Mouse (Mus musculus): ENCODE results near the gene Fbxo3. TPM values are rescaled to one million over a fixed set of nuclear protein-coding genes. Genes with fewer than 3 reads are reported as not detected.
"Not testable (repeated sequence)": the region's sequence is repeated elsewhere in the genome, so short reads cannot be mapped to it uniquely, and the experiment has no call there.

The Fbxo3 gene
- polyA plus RNA-seq, 1 experiment from 2014 or later, result 64.3 TPM

DNA sequence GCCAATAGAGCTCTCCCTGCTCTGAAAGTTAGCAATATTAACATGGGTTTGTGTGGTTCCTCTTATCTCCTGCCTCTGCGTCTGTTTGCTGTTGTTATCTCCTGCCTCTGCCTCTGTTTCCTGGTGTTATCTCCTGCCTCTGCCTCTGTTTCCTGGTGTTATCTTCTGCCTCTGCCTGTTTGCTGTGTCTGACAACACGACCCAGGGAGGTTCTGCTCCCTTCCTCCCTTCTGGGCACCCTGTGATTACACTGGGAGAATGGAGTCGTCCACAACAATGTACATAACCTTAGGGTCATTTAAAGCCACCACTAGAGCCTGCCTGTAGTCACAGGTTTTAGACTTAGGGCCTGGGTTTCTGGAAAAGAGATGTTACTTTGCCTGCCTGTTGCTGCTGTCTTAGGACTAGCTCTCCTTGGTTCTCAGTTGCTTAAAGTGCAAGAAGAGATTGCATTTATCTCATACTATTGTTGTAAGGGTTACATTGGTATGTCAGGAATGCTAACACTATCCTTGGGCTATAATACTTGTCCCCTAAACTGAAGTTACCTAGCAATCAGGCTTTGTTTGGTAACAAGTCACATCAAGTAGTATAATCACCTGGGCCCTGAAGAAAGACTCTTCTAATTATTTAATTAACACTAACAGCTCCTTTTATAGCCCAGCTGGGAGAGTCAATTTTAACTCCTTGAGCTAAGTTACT, 71.2 kb downstream of the Fbxo3 start:
- 0 out of 2 replicates have a peak, but pooled peaks cover 3% of the 10 kb centered on the region for H3K4me1 ChIP-seq (replicated peaks; ENCODE audit: control insufficient read depth, insufficient read depth, low read length)
- H3K4me3 ChIP-seq (replicated peaks; ENCODE audit: low read length), result no peak overlapping the region
- H3K9ac ChIP-seq (replicated peaks; ENCODE audit: low read depth, low read length), result no peak overlapping the region
- H3K9me3 ChIP-seq (ENCODE audit: control insufficient read depth, low read length), result no peaks in the 10 kb centered on the region
- WGBS, result 52% methylated on average over 3 of the region's 3 CpGs
- H3K4me2 ChIP-seq (ENCODE audit: low read length), result no peak overlapping the region
- H3K27me3 ChIP-seq (replicated peaks; ENCODE audit: control insufficient read depth, insufficient read depth, low read length), result no peaks in the 10 kb centered on the region
- ATAC-seq, result no peak
- no peak overlapping the region for H3K27ac ChIP-seq (ENCODE audit: low read length)
- H3K36me3 ChIP-seq (ENCODE audit: control insufficient read depth, insufficient read depth), result no peaks in the 10 kb centered on the region

DNA sequence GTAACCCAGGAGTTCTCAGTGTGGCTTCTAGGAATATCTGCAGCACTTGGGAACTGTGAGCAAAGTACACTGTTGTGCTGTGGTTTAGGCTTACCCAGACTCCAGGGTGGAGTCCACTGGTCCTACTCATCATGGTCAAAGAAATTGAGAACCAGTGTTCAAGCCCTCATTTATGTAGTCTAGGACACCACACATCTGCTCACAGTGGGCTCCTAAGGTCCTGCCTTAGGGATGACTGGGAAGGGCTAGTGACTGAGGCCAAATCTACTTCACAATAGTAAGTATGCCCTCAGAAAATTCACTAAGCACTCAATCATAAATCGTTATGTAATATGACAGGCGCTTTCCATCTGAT, 71.7 kb downstream of the Fbxo3 start:
- Histone ChIP-seq H3K4me2 (ENCODE audit: low read length) (no peak overlapping the region), H3K27ac (ENCODE audit: low read length) (no peak overlapping the region), H3K36me3 (ENCODE audit: control insufficient read depth, insufficient read depth) (no peaks in the 10 kb centered on the region), H3K4me3 (replicated peaks; ENCODE audit: low read length) (no peak overlapping the region), H3K9me3 (ENCODE audit: control insufficient read depth, low read length) (no peaks in the 10 kb centered on the region), H3K4me1 (replicated peaks; ENCODE audit: control insufficient read depth, insufficient read depth, low read length) (0 out of 2 replicates have a peak, but pooled peaks cover 3% of the 10 kb centered on the region), H3K27me3 (replicated peaks; ENCODE audit: control insufficient read depth, insufficient read depth, low read length) (no peaks in the 10 kb centered on the region), H3K9ac (replicated peaks; ENCODE audit: low read depth, low read length) (no peak overlapping the region)
- ATAC-seq, result no peak
- WGBS, result 97% methylated on average over 2 of the region's 2 CpGs

DNA sequence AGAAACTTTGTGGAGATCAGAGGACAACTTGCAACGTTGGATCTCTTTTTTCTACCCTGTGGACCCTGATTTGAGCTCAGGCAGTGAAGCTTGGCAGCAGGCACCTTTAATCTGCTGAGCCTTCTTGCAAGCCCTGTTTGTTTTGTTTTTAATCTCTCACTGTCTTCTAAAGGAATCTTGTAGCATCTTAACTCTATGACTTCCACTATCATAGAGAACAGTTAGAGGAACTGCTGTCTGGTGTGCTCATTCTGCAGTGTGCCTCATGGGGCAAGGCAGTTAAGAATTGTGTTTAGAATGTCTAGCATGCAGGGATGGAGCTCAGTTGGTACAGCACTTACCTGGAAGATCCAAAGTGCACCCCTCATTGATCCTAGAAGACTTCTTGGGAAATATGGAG, 72.4 kb downstream of the Fbxo3 start:
- 34% methylated on average over 1 of the region's 1 CpGs for WGBS
- ATAC-seq, result no peak
- Histone ChIP-seq H3K27ac (ENCODE audit: low read length) (no peak overlapping the region), H3K36me3 (ENCODE audit: control insufficient read depth, insufficient read depth) (no peaks in the 10 kb centered on the region), H3K4me1 (replicated peaks; ENCODE audit: control insufficient read depth, insufficient read depth, low read length) (0 out of 2 replicates have a peak, but pooled peaks cover 3% of the 10 kb centered on the region), H3K9ac (replicated peaks; ENCODE audit: low read depth, low read length) (no peak overlapping the region), H3K4me3 (replicated peaks; ENCODE audit: low read length) (no peak overlapping the region), H3K27me3 (replicated peaks; ENCODE audit: control insufficient read depth, insufficient read depth, low read length) (no peaks in the 10 kb centered on the region), H3K4me2 (ENCODE audit: low read length) (no peak overlapping the region), H3K9me3 (ENCODE audit: control insufficient read depth, low read length) (no peaks in the 10 kb centered on the region)

DNA sequence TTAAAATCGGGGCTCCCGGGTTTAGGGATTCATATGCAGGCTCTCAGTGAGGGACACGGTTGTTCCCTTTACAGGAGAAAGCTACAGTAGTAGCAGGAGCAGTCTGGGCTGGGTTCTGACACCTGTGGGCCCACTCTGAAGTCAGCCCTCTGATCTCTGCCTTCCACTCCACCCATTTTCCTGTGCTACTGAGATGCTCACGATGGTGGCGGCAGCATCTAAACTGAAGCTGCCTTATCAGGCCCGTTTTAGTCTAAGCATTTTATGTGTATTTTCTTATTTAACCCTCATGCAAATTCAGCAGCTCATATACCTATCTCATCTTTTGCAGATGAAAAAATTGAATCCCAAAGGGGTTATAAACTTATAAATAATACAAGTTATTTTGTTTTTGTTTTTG, 77.3 kb downstream of the Fbxo3 start:
- H3K27me3 ChIP-seq (replicated peaks; ENCODE audit: control insufficient read depth, insufficient read depth, low read length), result no peaks in the 10 kb centered on the region
- no peak overlapping the region for H3K4me2 ChIP-seq (ENCODE audit: low read length)
- no peak overlapping the region for H3K9ac ChIP-seq (replicated peaks; ENCODE audit: low read depth, low read length)
- H3K9me3 ChIP-seq (ENCODE audit: control insufficient read depth, low read length), result no peaks in the 10 kb centered on the region
- no peak for ATAC-seq
- H3K4me3 ChIP-seq (replicated peaks; ENCODE audit: low read length), result no peak overlapping the region
- WGBS, result 94% methylated on average over 6 of the region's 6 CpGs
- H3K36me3 ChIP-seq (ENCODE audit: control insufficient read depth, insufficient read depth), result no peaks in the 10 kb centered on the region
- H3K4me1 ChIP-seq (replicated peaks; ENCODE audit: control insufficient read depth, insufficient read depth, low read length), result no peaks in the 10 kb centered on the region
- H3K27ac ChIP-seq (ENCODE audit: low read length), result no peak overlapping the region

DNA sequence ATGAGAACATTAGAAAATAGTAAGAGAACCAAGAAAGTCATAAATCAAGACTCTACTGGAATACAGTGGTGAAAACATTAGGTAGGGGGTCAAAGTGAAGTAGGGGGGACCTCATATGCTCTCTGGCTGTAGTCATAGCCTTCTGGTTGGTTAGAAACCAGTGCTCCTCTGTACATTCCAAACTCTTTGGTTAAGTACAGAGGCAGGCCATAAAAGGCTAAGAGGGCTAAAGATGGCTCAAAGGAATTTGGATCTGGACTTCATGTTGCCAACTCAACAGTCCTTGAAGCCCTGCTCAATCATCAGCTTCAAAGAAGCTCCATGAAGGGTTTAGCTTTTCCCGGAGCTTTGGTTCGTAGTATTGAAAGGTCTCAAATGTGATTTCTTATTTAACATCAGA, 81.5 kb downstream of the Fbxo3 start:
- not testable (repeated sequence) for H3K4me2 ChIP-seq (ENCODE audit: low read length); H3K4me3 ChIP-seq (replicated peaks; ENCODE audit: low read length); ATAC-seq; H3K4me1 ChIP-seq (replicated peaks; ENCODE audit: control insufficient read depth, insufficient read depth, low read length); H3K36me3 ChIP-seq (ENCODE audit: control insufficient read depth, insufficient read depth); H3K27ac ChIP-seq (ENCODE audit: low read length); H3K9ac ChIP-seq (replicated peaks; ENCODE audit: low read depth, low read length); H3K27me3 ChIP-seq (replicated peaks; ENCODE audit: control insufficient read depth, insufficient read depth, low read length); H3K9me3 ChIP-seq (ENCODE audit: control insufficient read depth, low read length)
- 89% methylated on average over 2 of the region's 2 CpGs for WGBS

DNA sequence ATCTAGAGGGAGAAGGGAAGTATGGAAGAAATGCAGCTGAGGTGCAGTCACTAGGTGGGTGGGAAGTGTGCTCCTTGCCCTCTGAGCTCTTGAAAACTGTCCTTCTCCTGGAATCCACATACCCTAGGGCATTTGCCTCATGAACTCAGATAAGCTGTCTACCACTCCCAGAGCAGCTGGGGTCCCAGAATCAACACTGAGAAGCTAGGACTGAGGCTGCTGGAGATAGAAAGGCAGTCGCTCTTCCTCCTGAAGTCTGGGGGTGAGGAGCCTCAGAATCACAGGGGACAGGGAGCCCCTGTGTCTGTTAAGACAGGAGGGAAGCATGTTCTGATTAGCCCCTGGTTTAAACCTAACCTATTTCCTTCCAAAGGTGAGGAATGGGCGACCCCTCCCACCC, 82.0 kb downstream of the Fbxo3 start:
- Histone ChIP-seq H3K4me2 (ENCODE audit: low read length) (no peak overlapping the region), H3K4me1 (replicated peaks; ENCODE audit: control insufficient read depth, insufficient read depth, low read length) (no peaks in the 10 kb centered on the region), H3K9me3 (ENCODE audit: control insufficient read depth, low read length) (no peaks in the 10 kb centered on the region), H3K4me3 (replicated peaks; ENCODE audit: low read length) (no peak overlapping the region), H3K36me3 (ENCODE audit: control insufficient read depth, insufficient read depth) (no peaks in the 10 kb centered on the region), H3K27me3 (replicated peaks; ENCODE audit: control insufficient read depth, insufficient read depth, low read length) (no peaks in the 10 kb centered on the region), H3K9ac (replicated peaks; ENCODE audit: low read depth, low read length) (no peak overlapping the region), H3K27ac (ENCODE audit: low read length) (no peak overlapping the region)
- WGBS, result 73% methylated on average over 2 of the region's 2 CpGs
- no peak for ATAC-seq

DNA sequence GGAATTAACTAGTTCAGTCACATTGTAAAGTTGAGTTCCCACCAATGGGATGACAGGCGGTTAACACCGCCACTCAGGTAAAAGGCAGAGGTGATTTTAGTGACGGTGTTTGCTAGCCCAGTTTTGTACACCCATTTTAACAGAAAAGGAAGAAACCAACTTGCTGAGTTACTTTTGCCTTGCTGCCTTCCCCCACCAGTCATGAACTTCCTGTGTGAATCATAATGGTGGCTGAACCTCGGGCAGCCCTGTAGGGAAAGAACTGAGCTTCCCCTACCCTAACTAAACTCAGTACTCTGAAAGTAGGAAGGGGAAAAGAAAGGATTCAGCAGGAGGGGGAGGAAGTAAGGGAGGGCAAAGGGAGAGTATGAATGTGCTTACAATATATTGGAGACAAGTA, 82.5 kb downstream of the Fbxo3 start:
- Histone ChIP-seq H3K9ac (replicated peaks; ENCODE audit: low read depth, low read length) (no peak overlapping the region), H3K36me3 (ENCODE audit: control insufficient read depth, insufficient read depth) (no peaks in the 10 kb centered on the region), H3K9me3 (ENCODE audit: control insufficient read depth, low read length) (no peaks in the 10 kb centered on the region), H3K27me3 (replicated peaks; ENCODE audit: control insufficient read depth, insufficient read depth, low read length) (no peaks in the 10 kb centered on the region), H3K4me3 (replicated peaks; ENCODE audit: low read length) (no peak overlapping the region), H3K27ac (ENCODE audit: low read length) (no peak overlapping the region), H3K4me2 (ENCODE audit: low read length) (no peak overlapping the region), H3K4me1 (replicated peaks; ENCODE audit: control insufficient read depth, insufficient read depth, low read length) (no peaks in the 10 kb centered on the region)
- ATAC-seq, result no peak
- whole genome bisulfite sequencing, result 87% methylated on average over 4 of the region's 4 CpGs

DNA sequence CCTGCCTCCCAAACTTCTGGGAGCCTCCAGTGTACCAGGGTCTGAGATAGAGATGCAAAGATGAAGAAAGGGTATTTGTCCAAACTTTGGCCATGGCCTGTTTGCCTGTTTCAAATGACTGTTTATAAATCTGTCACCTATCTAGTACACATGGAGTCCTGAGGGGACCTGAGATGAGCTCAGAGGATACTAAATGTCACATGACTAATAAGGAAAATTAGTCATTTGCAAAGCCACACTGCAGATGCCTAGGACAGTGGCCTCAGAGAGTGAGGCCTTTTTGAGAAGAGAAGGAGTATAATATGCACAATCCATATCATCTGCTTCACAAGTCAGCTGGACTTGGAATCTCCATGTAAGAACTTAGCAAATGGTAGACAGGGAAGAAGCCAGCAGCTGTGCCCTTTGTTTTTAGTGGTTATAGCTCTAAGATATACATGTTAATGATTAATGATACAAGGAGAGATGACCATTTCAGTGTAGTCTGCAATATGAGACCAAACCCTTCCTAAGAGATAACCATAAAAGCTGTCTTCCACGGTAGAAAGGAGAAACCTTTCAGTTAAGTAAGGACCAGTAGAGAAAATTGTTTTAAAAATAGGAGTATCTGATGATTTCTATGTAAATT, 83.8 kb downstream of the Fbxo3 start:
- not testable (repeated sequence) for H3K27me3 ChIP-seq (replicated peaks; ENCODE audit: control insufficient read depth, insufficient read depth, low read length); H3K36me3 ChIP-seq (ENCODE audit: control insufficient read depth, insufficient read depth); H3K27ac ChIP-seq (ENCODE audit: low read length); H3K4me3 ChIP-seq (replicated peaks; ENCODE audit: low read length); ATAC-seq; H3K4me1 ChIP-seq (replicated peaks; ENCODE audit: control insufficient read depth, insufficient read depth, low read length); H3K9ac ChIP-seq (replicated peaks; ENCODE audit: low read depth, low read length); H3K9me3 ChIP-seq (ENCODE audit: control insufficient read depth, low read length); H3K4me2 ChIP-seq (ENCODE audit: low read length)
- WGBS, result no CpG with 5 or more reads among the region's 1 CpGs
